7 mouse cellular contexts compared by ENCODE assay signal in the genomic region with DNA sequence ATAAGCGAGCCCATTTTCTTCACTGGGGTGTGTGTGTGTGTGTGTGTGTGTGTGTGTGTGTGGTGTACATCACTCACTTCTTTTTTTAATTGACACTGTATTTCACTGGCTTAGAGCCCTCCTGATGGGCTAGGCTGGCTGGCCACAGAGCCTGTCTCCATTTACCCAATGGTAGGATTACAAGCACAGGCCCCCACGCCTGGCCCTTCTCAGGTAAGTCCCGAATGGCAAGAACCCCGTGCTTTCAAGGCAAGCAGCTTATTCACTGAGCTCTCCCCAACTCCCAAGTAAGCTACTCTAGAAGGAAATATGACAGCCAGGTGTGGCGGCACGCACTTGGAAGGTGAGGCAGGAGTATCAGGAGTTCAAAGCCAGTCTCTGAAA.
DNase-seq lines count a peak whose midpoint lies in the region; ATAC-seq lines count a peak whose summit lies in the region.

No protein-coding gene starts in this region.

- peaks cover 17% of the 10 kb centered on the region for H3K4me1 ChIP-seq in heart, embryonic 16.5 days (ENCODE audit: control insufficient read depth, insufficient read depth, low read length)
- peaks cover 11% of the 10 kb centered on the region for H3K4me1 ChIP-seq in lung, embryonic 16.5 days (replicated peaks; ENCODE audit: control insufficient read depth, insufficient read depth, low read length)
- H3K4me1 ChIP-seq in limb, embryonic 13.5 days, result peaks cover 28% of the 10 kb centered on the region
- peaks cover 14% of the 10 kb centered on the region for H3K4me1 ChIP-seq in neural tube, embryonic 15.5 days

- H3K27me3 ChIP-seq in heart, embryonic 16.5 days (ENCODE audit: control insufficient read depth, insufficient read depth, low read length), result no peaks in the 10 kb centered on the region
- H3K27me3 ChIP-seq in lung, embryonic 16.5 days (ENCODE audit: control insufficient read depth, insufficient read depth, low read depth, low read length), result no peaks in the 10 kb centered on the region
- H3K27me3 ChIP-seq in limb, embryonic 13.5 days, result no peaks in the 10 kb centered on the region
- no peaks in the 10 kb centered on the region for H3K27me3 ChIP-seq in neural tube, embryonic 15.5 days (replicated peaks)

- H3K4me3 ChIP-seq in heart, embryonic 16.5 days (ENCODE audit: low read length), result no peak overlapping the region
- H3K4me3 ChIP-seq in lung, embryonic 16.5 days (ENCODE audit: low read length), result no peak overlapping the region
- H3K4me3 ChIP-seq in limb, embryonic 13.5 days, result no peak overlapping the region
- H3K4me3 ChIP-seq in neural tube, embryonic 15.5 days (replicated peaks), result no peak overlapping the region

- intact Hi-C loops in heart, postnatal 25 days (cut with DNase I), result loop anchor here (5.0 to 10.0 kb wide), 2 partner anchors 137 to 586 kb away; no protein-coding TSS in a partner anchor

- 0 out of 2 replicates have a peak overlapping the region, but pooled peaks have one; percentile 14 for H3K9ac ChIP-seq in heart, embryonic 16.5 days (ENCODE audit: low read length)
- no peak overlapping the region for H3K9ac ChIP-seq in lung, embryonic 16.5 days (ENCODE audit: low read length)
- no peak overlapping the region for H3K9ac ChIP-seq in limb, embryonic 13.5 days
- H3K9ac ChIP-seq in neural tube, embryonic 15.5 days (replicated peaks), result no peak overlapping the region

- H3K27ac ChIP-seq in heart, embryonic 16.5 days (ENCODE audit: low read length), result no peak overlapping the region; the same call in 1 of the 2 replicates
- 0 out of 2 replicates have a peak overlapping the region, but pooled peaks have one; percentile 16 for H3K27ac ChIP-seq in lung, embryonic 16.5 days (ENCODE audit: low read length)
- H3K27ac ChIP-seq in limb, embryonic 13.5 days, result peak overlapping the region; percentile 61
- peak overlapping the region; percentile 75; the same call in 1 of the 2 replicates for H3K27ac ChIP-seq in neural tube, embryonic 15.5 days (replicated peaks)

- H3K36me3 ChIP-seq in heart, embryonic 16.5 days (ENCODE audit: control insufficient read depth, insufficient read depth), result peaks cover 8% of the 10 kb centered on the region; the same call in 1 of the 2 replicates
- H3K36me3 ChIP-seq in lung, embryonic 16.5 days (ENCODE audit: control insufficient read depth, insufficient read depth, low read length), result no peaks in the 10 kb centered on the region
- no peaks in the 10 kb centered on the region for H3K36me3 ChIP-seq in limb, embryonic 13.5 days
- no peaks in the 10 kb centered on the region for H3K36me3 ChIP-seq in neural tube, embryonic 15.5 days

- DNase-seq in heart, postnatal 25 days (ENCODE audit: low spot score), result no peak
- DNase-seq in lung, adult 18-20 months, result no peak
- no peak for DNase-seq in right cerebral cortex, adult 18-20 months

- H3K4me2 ChIP-seq in heart, embryonic 16.5 days (ENCODE audit: low read depth, low read length), result no peak overlapping the region
- H3K4me2 ChIP-seq in lung, embryonic 16.5 days (ENCODE audit: low read depth, low read length), result no peak overlapping the region
- peak overlapping the region; percentile 51; the same call in 1 of the 2 replicates for H3K4me2 ChIP-seq in limb, embryonic 13.5 days (replicated peaks)
- H3K4me2 ChIP-seq in neural tube, embryonic 15.5 days, result no peak overlapping the region

- H3K9me3 ChIP-seq in heart, embryonic 16.5 days (replicated peaks; ENCODE audit: control insufficient read depth, low read length), result no peaks in the 10 kb centered on the region
- no peaks in the 10 kb centered on the region for H3K9me3 ChIP-seq in lung, embryonic 16.5 days (ENCODE audit: control insufficient read depth, low read length)
- H3K9me3 ChIP-seq in limb, embryonic 13.5 days, result no peaks in the 10 kb centered on the region
- H3K9me3 ChIP-seq in neural tube, embryonic 15.5 days (replicated peaks), result no peaks in the 10 kb centered on the region

- 75% methylated on average over 6 of the region's 6 CpGs for WGBS in heart, embryonic 16.5 days
- 72% methylated on average over 6 of the region's 6 CpGs for WGBS in lung, embryonic 16.5 days
- WGBS in limb, embryonic 13.5 days, result 66% methylated on average over 6 of the region's 6 CpGs
- 74% methylated on average over 6 of the region's 6 CpGs for WGBS in neural tube, embryonic 15.5 days

- no peak for ATAC-seq in heart, embryonic 16.5 days (replicated peaks; ENCODE audit: extremely low read depth, insufficient read depth, low FRiP score)
- no peak for ATAC-seq in lung, embryonic 16.5 days (ENCODE audit: low read depth)
- no peak; the same call in 1 of the 2 replicates for ATAC-seq in limb, embryonic 13.5 days (ENCODE audit: low FRiP score, low read depth)
- ATAC-seq in neural tube, embryonic 15.5 days (ENCODE audit: low FRiP score), result no peak
